Mouse (Mus musculus): Measurements from ENCODE around the gene Smg1. TPM values are rescaled to one million over a fixed set of nuclear protein-coding genes. Genes with fewer than 3 reads are reported as not detected.
"Not testable (repeated sequence)": the region's sequence is repeated elsewhere in the genome, so short reads cannot be mapped to it uniquely, and the experiment has no call there.

Smg1 gene
- polyA plus RNA-seq, 1 experiment, result 43.2 TPM

- TF ChIP-seq CTCF (IDR thresholded peaks at IDR 0.05; ENCODE audit: low read depth, low read length) (no peak), POLR2A (IDR thresholded peaks at IDR 0.05; ENCODE audit: borderline replicate concordance, low read depth, low read length) (no peak)
- Histone ChIP-seq H3K4me1 (ENCODE audit: control insufficient read depth, insufficient read depth, low read length) (peaks cover 16% of the 10 kb centered on the region), H3K4me3 (ENCODE audit: insufficient read depth, low read length) (no peak overlapping the region)
Observed at GRCm38 (mm10) chr7:118234236-118234635, 9.2 kb downstream of the Smg1 start.

GRCm38 (mm10) chr7:118232613-118233012 is 10.9 kb downstream of the Smg1 start:
- H3K4me1 ChIP-seq (ENCODE audit: control insufficient read depth, insufficient read depth, low read length), result peaks cover 13% of the 10 kb centered on the region
- peak overlapping the region; percentile 76 for H3K27ac ChIP-seq (ENCODE audit: insufficient read depth, low read depth, low read length)
- TF ChIP-seq CTCF (IDR thresholded peaks at IDR 0.05; ENCODE audit: low read depth, low read length), result no peak
- TF ChIP-seq POLR2A (IDR thresholded peaks at IDR 0.05; ENCODE audit: borderline replicate concordance, low read depth, low read length), result no peak
- H3K4me3 ChIP-seq (ENCODE audit: insufficient read depth, low read length), result no peak overlapping the region

More at GRCm38 (mm10) chr7:118234236-118234635, 9.2 kb downstream of the Smg1 start:
- no peak overlapping the region for H3K27ac ChIP-seq (ENCODE audit: insufficient read depth, low read depth, low read length)

GRCm38 (mm10) chr7:118219777-118220176 is 23.7 kb downstream of the Smg1 start:
- TF ChIP-seq CTCF (IDR thresholded peaks at IDR 0.05; ENCODE audit: low read depth, low read length), result no peak
- no peak for TF ChIP-seq POLR2A (IDR thresholded peaks at IDR 0.05; ENCODE audit: borderline replicate concordance, low read depth, low read length)
- Histone ChIP-seq H3K4me1 (ENCODE audit: control insufficient read depth, insufficient read depth, low read length) (peaks cover 23% of the 10 kb centered on the region), H3K27ac (ENCODE audit: insufficient read depth, low read depth, low read length) (no peak overlapping the region), H3K4me3 (ENCODE audit: insufficient read depth, low read length) (no peak overlapping the region)

- no peak overlapping the region for H3K4me3 ChIP-seq (ENCODE audit: insufficient read depth, low read length)
- peak overlapping the region; percentile 56 for H3K27ac ChIP-seq (ENCODE audit: insufficient read depth, low read depth, low read length)
- peaks cover 11% of the 10 kb centered on the region for H3K4me1 ChIP-seq (ENCODE audit: control insufficient read depth, insufficient read depth, low read length)
- TF ChIP-seq CTCF (IDR thresholded peaks at IDR 0.05; ENCODE audit: low read depth, low read length), result no peak
- no peak for TF ChIP-seq POLR2A (IDR thresholded peaks at IDR 0.05; ENCODE audit: borderline replicate concordance, low read depth, low read length)
Observed at GRCm38 (mm10) chr7:118206396-118206795, 37.1 kb downstream of the Smg1 start.

GRCm38 (mm10) chr7:118195756-118196155 is 47.7 kb downstream of the Smg1 start:
- H3K4me1 ChIP-seq (ENCODE audit: control insufficient read depth, insufficient read depth, low read length), result no peaks in the 10 kb centered on the region
- H3K4me3 ChIP-seq (ENCODE audit: insufficient read depth, low read length), result no peak overlapping the region
- TF ChIP-seq POLR2A (IDR thresholded peaks at IDR 0.05; ENCODE audit: borderline replicate concordance, low read depth, low read length), result no peak
- no peak for TF ChIP-seq CTCF (IDR thresholded peaks at IDR 0.05; ENCODE audit: low read depth, low read length)
- H3K27ac ChIP-seq (ENCODE audit: insufficient read depth, low read depth, low read length), result no peak overlapping the region

- no peak for TF ChIP-seq POLR2A (IDR thresholded peaks at IDR 0.05; ENCODE audit: borderline replicate concordance, low read depth, low read length)
- no peak for TF ChIP-seq CTCF (IDR thresholded peaks at IDR 0.05; ENCODE audit: low read depth, low read length)
- Histone ChIP-seq H3K4me1 (ENCODE audit: control insufficient read depth, insufficient read depth, low read length) (no peaks in the 10 kb centered on the region), H3K27ac (ENCODE audit: insufficient read depth, low read depth, low read length) (no peak overlapping the region), H3K4me3 (ENCODE audit: insufficient read depth, low read length) (no peak overlapping the region)
Observed at GRCm38 (mm10) chr7:118185878-118186277, 57.6 kb downstream of the Smg1 start.

- Histone ChIP-seq H3K4me1 (ENCODE audit: control insufficient read depth, insufficient read depth, low read length) (no peaks in the 10 kb centered on the region), H3K27ac (ENCODE audit: insufficient read depth, low read depth, low read length) (no peak overlapping the region), H3K4me3 (ENCODE audit: insufficient read depth, low read length) (no peak overlapping the region)
- no peak for TF ChIP-seq CTCF (IDR thresholded peaks at IDR 0.05; ENCODE audit: low read depth, low read length)
- no peak for TF ChIP-seq POLR2A (IDR thresholded peaks at IDR 0.05; ENCODE audit: borderline replicate concordance, low read depth, low read length)
Observed at GRCm38 (mm10) chr7:118184604-118185003, 58.9 kb downstream of the Smg1 start.

GRCm38 (mm10) chr7:118181123-118181522 is 62.3 kb downstream of the Smg1 start:
- no peak overlapping the region for H3K27ac ChIP-seq (ENCODE audit: insufficient read depth, low read depth, low read length)
- peaks cover 5% of the 10 kb centered on the region; the same call in 1 of the 2 replicates for H3K4me1 ChIP-seq (ENCODE audit: control insufficient read depth, insufficient read depth, low read length)
- H3K4me3 ChIP-seq (ENCODE audit: insufficient read depth, low read length), result no peak overlapping the region
- no peak for TF ChIP-seq CTCF (IDR thresholded peaks at IDR 0.05; ENCODE audit: low read depth, low read length)
- TF ChIP-seq POLR2A (IDR thresholded peaks at IDR 0.05; ENCODE audit: borderline replicate concordance, low read depth, low read length), result no peak

- Histone ChIP-seq H3K4me3 (ENCODE audit: insufficient read depth, low read length) (no peak overlapping the region), H3K4me1 (ENCODE audit: control insufficient read depth, insufficient read depth, low read length) (peaks cover 9% of the 10 kb centered on the region), H3K27ac (ENCODE audit: insufficient read depth, low read depth, low read length) (no peak overlapping the region)
- TF ChIP-seq POLR2A (IDR thresholded peaks at IDR 0.05; ENCODE audit: borderline replicate concordance, low read depth, low read length) (no peak), CTCF (IDR thresholded peaks at IDR 0.05; ENCODE audit: low read depth, low read length) (no peak)
Observed at GRCm38 (mm10) chr7:118179782-118180181, 63.7 kb downstream of the Smg1 start.

GRCm38 (mm10) chr7:118175821-118176355 is 67.6 kb downstream of the Smg1 start:
- TF ChIP-seq CTCF (IDR thresholded peaks at IDR 0.05; ENCODE audit: low read depth, low read length) (no peak), POLR2A (IDR thresholded peaks at IDR 0.05; ENCODE audit: borderline replicate concordance, low read depth, low read length) (no peak)
- H3K27ac ChIP-seq (ENCODE audit: insufficient read depth, low read depth, low read length), result peak overlapping the region; percentile 74
- H3K4me3 ChIP-seq (ENCODE audit: insufficient read depth, low read length), result no peak overlapping the region
- peaks cover 40% of the 10 kb centered on the region for H3K4me1 ChIP-seq (ENCODE audit: control insufficient read depth, insufficient read depth, low read length)

- Histone ChIP-seq H3K4me1 (ENCODE audit: control insufficient read depth, insufficient read depth, low read length) (peaks cover 43% of the 10 kb centered on the region), H3K27ac (ENCODE audit: insufficient read depth, low read depth, low read length) (peak overlapping the region; percentile 59)
- not testable (repeated sequence) for H3K4me3 ChIP-seq (ENCODE audit: insufficient read depth, low read length)
Observed at GRCm38 (mm10) chr7:118170125-118170524, 73.3 kb downstream of the Smg1 start.

Data from bone marrow macrophage, adult 2 months (primary cell).